Mouse (Mus musculus) testis, adult 2 months (tissue): ENCODE data around the gene Ndnf. TPM values are rescaled to one million over a fixed set of nuclear protein-coding genes. Genes with fewer than 3 reads are reported as not detected.

ENCODE experiments used
- H3K27ac ChIP-seq: fragments of 200-500 bp; 2 replicates; pipeline ENCODE4 v1.5.1; 2012; ENCODE audit warnings: low read depth, low read length; ENCODE audit not compliant: control insufficient read depth, insufficient read depth
- H3K27me3 ChIP-seq: fragments of 200-500 bp; 2 replicates; pipeline ENCODE4 v1.6.1; 2012; ENCODE audit warnings: mild to moderate bottlenecking, low read length, moderate library complexity; ENCODE audit not compliant: control insufficient read depth, insufficient read depth
- H3K36me3 ChIP-seq: fragments of 200-500 bp; 2 replicates; pipeline ENCODE4 v1.6.1; 2012; ENCODE audit warnings: mild to moderate bottlenecking, low read length; ENCODE audit not compliant: control insufficient read depth, insufficient read depth
- H3K4me1 ChIP-seq: fragments of 200-500 bp; 2 replicates; pipeline ENCODE4 v1.6.1; 2012; ENCODE audit warnings: low read length; ENCODE audit not compliant: control insufficient read depth, insufficient read depth
- H3K4me3 ChIP-seq: fragments of 200-500 bp; 2 replicates; pipeline ENCODE4 v1.5.1; 2012; ENCODE audit warnings: low read depth, mild to moderate bottlenecking, low read length, moderate library complexity, mixed read lengths; ENCODE audit not compliant: control insufficient read depth
- CTCF ChIP-seq: fragments of 200-500 bp; IDR thresholded peaks from 2 replicates; pipeline ENCODE4 v1.5.1; 2012; ENCODE audit warnings: low read depth, mild to moderate bottlenecking, inconsistent platforms, low read length, moderate library complexity; ENCODE audit not compliant: control insufficient read depth, insufficient read depth, insufficient replicate concordance
- POLR2A ChIP-seq: fragments of 200-500 bp; IDR thresholded peaks from 2 replicates; pipeline ENCODE4 v1.6.1; 2012; ENCODE audit warnings: low read depth, mild to moderate bottlenecking, inconsistent platforms, low read length, moderate library complexity; ENCODE audit not compliant: control insufficient read depth
- polyA plus RNA-seq: library from polyadenylated mRNA; depleted of rRNA; stranded (reverse); fragments of >200 nt; gene quantifications from 2 replicates; pipeline ENCODE4 v1.2.3, GENCODE M21; 2012; rRNA removed

The Ndnf gene
- polyA plus RNA-seq, 1 experiment, result 0.01 TPM

- Histone ChIP-seq H3K36me3 (no peaks in the 10 kb centered on the region), H3K27me3 (no peaks in the 10 kb centered on the region), H3K27ac (no peak overlapping the region), H3K4me3 (no peak overlapping the region), H3K4me1 (peaks cover 2% of the 10 kb centered on the region; the same call in 1 of the 2 replicates)
- TF ChIP-seq CTCF (no peak), POLR2A (no peak)
Measured at GRCm38 (mm10) chr6:65758214-65758613, 86.8 kb downstream of the Ndnf start.

GRCm38 (mm10) chr6:65759174-65759573 is 87.8 kb downstream of the Ndnf start:
- no peaks in the 10 kb centered on the region for H3K27me3 ChIP-seq
- H3K4me1 ChIP-seq, result peaks cover 2% of the 10 kb centered on the region; the same call in 1 of the 2 replicates
- H3K27ac ChIP-seq, result no peak overlapping the region
- no peaks in the 10 kb centered on the region for H3K36me3 ChIP-seq
- TF ChIP-seq POLR2A (no peak), CTCF (no peak)
- H3K4me3 ChIP-seq, result no peak overlapping the region

GRCm38 (mm10) chr6:65760073-65760472 is 88.7 kb downstream of the Ndnf start:
- Histone ChIP-seq H3K36me3 (no peaks in the 10 kb centered on the region), H3K27ac (no peak overlapping the region), H3K4me1 (peaks cover 2% of the 10 kb centered on the region; the same call in 1 of the 2 replicates), H3K4me3 (no peak overlapping the region), H3K27me3 (no peaks in the 10 kb centered on the region)
- no peak for TF ChIP-seq POLR2A
- no peak for TF ChIP-seq CTCF

Other genes with a start within 250 kb of the Ndnf start
- gene Tnip3, start 146.3 kb upstream of the Ndnf start, polyA plus RNA-seq, result 0.06 TPM in 1 of 2 replicates, not detected in the other
- gene Prdm5, start 107.4 kb downstream of the Ndnf start, polyA plus RNA-seq, result 1.4 TPM in 2 replicates